Mouse (Mus musculus) G1E (cell line): ENCODE measurements around the gene Ppp2r3a.

Source experiments
- CTCF ChIP-seq: IDR thresholded peaks from 2 replicates; pipeline ENCODE4 v1.5.1; 2012; ENCODE audit warnings: low read depth, low read length, inconsistent platforms, mixed read lengths
- GATA1 ChIP-seq: IDR thresholded peaks from 2 replicates; pipeline ENCODE4 v1.6.1; 2012; ENCODE audit warnings: borderline replicate concordance, low read length, inconsistent platforms, mixed read lengths

DNA sequence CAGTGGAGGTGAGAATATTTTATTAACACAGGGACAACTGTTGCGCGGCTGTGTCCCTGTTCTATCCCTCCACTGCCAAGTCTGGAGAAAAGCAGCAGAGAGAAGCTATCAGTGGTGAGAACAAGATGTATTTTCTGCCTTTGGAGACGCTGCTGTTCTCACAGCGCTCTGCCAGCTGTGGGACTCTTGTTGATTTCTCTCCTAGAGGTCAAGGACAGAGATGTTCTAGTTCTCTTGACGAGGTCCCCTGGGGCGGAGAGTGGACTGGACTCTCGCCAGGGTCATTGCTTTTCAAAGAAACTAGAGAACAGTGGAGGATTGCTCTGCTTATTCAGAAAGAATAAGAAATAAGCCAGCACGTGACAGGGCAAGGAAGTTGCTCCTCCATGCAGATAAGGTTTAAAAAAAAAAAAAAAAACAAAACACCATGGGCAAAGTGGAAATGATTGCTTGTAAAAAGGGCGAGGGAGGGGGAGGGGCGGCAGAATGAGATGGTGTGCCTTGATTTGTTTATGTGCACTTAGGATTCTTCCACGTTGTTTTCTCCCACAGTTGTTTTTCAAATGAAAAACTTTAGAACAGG is 10.5 kb upstream of the Ppp2r3a start:
- TF ChIP-seq CTCF, result no peak
- no peak for TF ChIP-seq GATA1
